Mouse (Mus musculus) cerebellum, postnatal 14 days (tissue): ENCODE measurements around the gene Hfe2.
"Not testable (repeated sequence)": the region's sequence is repeated elsewhere in the genome, so short reads cannot be mapped to it uniquely, and the experiment has no call there.

Experiments used
- DNase-seq, 2 experiments: peaks; one replicate each; pipeline ENCODE4 v3.0.0; 2021; ENCODE audit warnings: mixed read lengths in 2 of 2

Hfe2 gene

DNA sequence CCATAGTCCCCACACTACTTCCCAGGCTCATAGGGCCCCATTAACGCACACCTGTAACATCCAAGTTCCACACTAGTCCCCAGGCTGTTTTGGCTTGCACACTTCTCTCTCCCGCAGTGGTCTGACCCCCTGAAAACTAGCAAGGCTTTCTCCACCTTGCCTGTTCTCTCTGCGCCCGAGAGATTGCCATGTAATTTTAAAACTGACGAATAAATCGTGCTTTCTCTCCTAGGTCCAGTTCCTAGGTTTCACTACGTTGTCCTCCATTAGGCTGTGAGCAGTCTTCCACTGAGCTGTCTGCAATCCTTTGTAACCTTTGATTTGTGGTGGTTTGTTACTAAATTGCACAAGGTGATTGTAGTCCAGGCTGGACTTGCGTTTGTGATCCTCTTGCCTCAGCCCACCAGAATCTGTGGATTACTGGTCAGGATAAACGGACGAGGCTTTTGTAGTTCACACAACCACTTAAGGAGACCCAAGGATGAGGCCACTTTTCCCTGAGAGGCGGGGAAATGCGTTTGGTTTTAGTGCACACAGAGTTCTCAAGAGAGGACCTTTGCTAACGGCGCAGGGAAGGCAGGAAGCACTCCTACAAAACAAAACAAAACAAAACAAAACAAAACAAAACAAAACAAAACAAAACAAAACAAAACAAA is 28.2 kb upstream of the Hfe2 start:
- peak in 1 of 2 experiments; percentile 20 for DNase-seq

DNA sequence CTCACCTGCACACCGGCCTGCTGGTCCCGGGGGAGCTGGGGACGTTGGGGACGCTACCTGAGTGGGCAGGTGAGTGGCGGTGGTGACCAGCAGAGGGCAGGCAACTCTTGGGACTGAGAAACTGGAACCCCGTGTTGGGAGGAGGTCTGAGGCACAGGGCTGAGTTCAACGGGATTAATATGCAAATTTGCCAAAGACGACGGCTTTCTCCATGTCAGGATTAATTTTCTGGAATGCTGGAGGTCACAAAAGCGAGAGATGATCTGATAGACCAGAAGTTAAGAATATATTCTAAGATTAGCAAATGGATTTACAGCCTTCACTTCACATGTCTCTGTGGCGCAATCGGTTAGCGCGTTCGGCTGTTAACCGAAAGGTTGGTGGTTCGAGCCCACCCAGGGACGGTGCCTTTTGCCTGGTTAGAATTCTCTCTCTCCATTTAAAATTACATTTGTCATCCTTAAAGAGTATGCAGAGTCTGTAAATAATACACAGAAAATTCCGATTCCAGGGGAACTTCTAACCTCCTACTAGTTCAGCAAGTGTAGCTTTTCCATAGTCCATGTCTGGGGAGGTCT is 27.4 kb upstream of the Hfe2 start:
- peak; percentile 90 for DNase-seq

DNA sequence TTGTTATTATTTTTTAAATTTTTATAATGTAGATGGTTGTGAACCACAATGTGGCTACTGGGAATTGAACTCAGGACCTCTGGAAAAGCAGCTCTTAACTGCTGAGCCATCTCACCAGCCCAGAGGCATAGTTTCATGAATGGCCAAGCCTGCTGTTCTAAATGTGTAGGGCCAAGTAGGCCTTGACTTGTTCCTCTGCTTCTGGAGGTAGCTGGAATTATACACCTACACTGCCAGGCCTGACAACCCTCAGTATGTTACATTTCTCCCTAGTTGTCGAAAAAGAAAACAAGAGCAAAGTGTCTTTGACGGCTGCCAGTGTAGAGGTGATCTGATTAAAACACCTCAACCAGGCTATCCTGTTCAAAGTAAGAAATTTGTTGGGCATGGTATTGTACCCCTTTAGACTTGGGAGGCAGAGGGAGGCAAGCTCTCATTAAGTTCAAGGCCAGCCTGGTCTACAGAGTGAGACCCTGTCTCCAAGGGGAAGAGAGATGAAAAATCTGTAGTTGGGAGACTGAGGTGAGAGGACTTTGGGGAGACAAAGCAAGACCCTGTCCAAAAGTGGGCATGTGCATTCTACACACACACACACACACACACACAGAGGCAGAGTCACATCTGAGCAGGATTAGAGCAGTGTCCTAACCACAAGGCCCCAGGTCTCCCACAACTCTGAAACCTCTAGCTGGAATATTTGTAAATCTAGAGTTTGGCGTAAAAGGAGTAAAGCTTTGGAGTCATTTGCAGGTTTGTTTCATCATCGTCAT is 26.3 kb upstream of the Hfe2 start:
- no peak for DNase-seq

DNA sequence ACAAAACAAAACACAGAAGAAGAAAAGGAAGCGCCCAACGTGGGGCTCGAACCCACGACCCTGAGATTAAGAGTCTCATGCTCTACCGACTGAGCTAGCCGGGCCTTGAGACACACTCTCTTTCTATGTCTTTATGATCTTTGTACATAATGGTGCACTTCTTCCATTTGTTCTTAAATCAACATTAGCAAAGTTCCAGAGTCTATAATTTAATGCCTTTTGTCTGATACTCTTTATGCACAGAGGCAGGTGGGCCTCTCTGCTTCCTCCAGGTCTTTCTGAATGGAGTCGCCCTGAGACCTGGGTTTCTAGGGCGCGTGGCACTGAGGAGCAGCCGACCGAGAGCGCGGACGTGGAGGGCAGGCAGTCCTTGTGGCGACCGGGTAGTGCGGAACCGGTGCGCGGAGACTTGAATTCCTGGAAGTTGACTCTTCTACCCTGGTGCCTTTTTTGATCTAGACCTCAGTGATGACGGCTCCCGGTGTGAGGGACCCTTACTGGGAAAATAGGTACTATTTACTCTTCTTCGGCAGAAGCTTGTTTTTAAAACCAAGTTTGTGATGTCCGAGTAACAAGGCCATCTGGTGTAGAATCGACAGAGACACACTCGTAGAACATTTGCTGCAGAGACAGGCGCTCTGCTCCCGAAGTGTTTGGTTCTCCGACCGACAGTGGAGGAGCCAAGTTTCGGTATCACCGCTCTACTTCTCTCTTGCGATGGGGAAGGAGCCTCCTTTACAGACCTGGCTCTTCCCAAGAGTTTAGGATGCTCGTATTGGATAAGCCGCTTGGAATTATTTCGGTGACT is 25.3 kb upstream of the Hfe2 start:
- peak; percentile 88 to 89 for DNase-seq

DNA sequence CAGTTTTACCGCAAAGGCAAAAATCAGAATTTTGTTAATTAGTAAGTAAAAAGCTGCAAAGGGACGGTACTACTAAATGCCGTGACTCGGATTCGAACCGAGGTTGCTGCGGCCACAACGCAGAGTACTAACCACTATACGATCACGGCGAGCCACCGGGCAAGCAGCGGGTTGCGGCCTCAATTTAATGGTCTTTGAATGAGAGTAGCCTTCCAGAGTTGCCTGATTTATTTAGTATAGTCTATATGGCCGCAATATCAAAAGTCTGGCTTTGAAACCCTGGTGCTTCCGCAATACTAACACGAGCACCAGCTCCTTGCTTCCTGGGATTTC is 24.7 kb upstream of the Hfe2 start:
- DNase-seq: peak; percentile 96 to 98

DNA sequence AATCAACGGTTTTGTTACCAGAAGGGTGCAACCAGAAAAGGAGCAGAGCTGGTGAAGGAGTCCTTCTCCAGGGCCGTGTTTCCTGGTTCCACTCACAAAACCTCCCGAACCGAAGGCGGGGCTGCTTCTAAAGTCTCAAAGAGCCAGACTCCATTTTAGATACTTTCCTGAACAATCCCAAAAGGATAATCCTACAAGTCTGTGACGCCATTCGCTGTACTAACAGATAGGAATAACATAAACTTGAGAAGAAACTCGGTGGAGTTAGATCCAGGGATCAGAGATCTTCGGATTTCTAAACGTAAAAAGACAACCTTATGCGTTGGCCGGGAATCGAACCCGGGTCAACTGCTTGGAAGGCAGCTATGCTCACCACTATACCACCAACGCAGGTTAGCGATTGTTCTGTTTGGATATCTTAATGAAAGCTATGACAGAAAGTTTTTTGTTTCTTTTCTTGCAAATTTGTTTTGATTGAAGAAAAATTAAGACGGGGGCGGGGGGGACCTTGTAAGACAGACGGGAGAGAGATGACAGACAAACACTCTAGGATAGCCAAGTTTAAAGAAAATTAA is 24.2 kb upstream of the Hfe2 start:
- DNase-seq: peak; percentile 94

DNA sequence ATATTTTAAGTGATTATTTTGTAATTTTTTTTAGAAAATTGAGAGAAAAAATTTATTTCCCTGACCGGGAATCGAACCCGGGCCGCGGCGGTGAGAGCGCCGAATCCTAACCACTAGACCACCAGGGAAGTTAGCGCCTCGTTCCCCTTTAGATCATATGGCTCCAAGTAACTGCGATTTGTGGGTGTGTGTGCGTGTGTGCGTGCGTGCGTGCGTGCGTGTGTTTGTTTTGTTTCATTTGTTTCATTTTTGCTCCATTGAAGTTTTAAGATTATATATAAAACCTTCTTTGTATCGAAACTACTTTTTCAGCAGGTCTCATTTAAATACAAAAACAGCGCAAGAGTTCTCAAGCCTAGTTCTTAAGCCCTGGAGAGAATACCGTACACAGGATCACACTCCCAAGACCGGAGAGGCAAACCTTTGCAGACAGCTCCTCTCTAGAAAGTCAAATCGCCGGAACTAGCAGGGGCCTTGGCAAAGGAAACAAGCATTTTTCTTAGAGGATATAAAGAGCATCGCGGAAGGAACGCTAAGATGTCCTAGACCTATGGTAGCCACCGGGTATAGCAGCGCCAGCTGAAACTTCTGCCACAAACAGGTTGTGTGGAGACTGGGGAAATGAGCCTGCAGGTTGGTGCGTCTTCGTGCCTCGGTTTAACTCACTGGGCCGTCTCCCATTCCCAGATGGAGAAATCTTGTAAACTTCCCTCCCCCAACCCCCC is 23.4 kb upstream of the Hfe2 start:
- peak; percentile 96 for DNase-seq

DNA sequence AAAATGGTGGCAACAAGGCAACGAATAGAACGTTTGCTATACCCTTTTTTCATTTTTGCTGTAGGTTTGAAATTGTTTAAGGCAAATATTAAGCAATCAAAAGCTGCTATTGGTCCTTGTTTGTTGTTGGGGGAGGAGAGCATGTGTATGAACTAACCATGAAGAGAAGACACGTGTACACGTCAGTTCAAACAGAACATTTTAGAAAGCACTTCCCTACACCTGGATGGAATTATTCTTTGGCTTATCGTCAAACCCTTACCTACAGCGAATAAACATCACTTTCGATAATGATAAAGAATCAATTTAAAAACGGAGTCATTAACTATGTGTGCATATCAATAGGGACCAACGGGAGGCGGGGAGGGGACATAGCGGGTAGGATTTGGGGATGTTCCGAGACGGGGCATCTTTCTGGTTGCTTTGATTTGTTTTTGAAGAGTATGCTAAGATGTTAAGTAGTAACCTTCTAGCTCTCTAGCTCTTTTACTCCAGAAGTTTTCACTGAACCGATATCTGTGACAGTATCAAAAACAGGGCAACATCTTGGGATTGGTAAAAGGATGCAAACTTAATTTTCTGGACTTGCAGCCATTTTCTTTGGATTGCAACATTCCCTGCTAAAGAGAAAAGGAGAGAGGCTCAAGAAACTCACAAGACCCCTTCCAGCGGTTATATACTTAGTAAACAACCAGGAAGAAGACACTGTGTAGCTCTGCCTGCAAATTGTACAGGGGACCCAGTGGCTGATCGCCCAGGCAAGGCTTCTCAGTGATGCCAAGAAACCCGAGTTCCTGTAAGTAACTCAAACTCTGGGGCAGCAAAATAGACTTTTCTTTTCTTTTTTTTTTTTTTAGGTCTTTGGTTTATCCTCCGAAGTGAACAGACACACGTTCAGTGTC is 22.5 kb upstream of the Hfe2 start:
- DNase-seq: no peak

DNA sequence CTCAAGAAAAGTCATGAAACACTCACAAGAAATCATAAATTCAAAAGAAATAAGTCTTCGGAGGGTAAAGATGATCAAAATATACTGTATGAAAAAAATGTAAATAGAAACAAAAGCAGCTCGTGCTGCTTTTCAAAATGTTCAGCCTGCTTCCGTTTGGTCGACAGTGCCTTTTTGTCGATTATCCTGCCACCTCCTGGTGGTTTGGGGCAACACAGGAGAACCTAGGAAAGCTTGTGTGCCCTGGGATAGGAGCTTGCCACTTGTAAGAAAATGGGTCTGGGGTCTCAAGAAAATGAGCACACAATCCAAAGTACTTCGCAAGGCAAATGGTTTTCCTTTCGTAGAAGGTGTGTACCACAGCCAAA is 21.9 kb upstream of the Hfe2 start:
- peak; percentile 82 to 83 for DNase-seq

DNA sequence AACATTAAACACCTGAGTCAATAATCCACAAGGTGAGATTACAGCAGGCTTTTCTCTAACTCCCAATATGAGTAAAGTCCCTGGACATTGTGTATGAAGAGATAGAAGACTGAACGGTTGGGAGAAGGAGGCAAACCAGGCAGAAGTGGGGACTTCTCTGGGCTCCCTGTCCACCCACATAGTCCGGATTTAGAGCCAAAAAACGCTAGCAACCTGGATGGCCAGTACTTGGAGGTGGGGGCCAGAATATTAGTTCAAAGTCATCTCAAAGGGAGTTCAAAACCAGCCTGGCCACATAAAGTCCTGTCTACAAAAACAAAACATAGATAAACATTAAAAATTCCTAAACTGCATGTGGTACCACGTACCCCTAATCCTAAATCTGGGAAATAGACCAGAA is 21.0 kb upstream of the Hfe2 start:
- no peak for DNase-seq

DNA sequence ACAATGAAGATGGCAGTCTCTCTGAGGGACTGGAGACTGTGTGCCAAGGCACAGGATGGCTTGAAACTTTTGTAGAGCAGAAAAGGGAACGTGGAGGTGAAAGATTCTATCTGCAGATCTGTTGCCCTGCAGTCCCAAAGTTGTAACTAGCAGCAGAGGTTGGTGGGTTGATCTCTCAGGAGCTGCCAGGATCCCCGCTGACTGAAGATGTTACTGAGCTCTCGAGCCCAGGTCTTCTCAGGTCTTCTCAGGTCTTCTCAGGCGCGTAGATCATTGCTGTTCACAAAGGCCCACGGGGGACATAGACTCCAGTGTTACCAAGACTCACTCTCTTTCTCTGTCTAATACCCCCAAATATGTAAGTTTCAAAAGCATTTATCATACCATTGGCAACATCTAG is 20.0 kb upstream of the Hfe2 start:
- DNase-seq: no peak

DNA sequence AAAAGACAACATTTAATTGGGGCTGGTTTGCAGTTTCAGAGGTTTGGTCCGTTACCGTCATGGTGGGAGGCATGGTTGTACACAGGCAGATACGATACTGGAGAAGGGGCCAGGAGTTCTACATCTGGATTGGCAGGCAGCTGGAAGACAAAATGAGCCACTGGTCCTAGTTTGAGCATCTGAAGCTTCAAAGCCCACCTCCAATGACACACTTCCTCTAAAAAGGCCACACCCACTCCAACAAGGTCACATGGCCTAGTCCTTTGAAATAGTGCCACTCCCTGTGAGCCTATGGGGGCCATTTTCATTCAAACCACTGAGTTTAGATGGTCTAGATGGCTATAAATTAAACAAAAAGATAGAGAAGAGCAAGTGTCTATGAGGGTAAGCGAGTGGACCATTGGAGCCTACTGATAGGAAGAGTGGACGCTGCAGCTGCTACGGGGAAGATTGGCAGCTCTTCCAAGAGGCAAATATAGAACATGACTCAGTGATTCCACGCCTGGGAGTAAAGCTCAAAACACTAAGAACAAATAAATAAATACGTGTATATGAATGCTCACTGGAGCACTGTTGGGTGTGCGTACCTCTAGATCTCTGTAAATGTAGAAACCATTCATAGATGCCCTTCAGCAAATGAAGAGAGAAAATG is 18.4 kb upstream of the Hfe2 start:
- DNase-seq: no peak

DNA sequence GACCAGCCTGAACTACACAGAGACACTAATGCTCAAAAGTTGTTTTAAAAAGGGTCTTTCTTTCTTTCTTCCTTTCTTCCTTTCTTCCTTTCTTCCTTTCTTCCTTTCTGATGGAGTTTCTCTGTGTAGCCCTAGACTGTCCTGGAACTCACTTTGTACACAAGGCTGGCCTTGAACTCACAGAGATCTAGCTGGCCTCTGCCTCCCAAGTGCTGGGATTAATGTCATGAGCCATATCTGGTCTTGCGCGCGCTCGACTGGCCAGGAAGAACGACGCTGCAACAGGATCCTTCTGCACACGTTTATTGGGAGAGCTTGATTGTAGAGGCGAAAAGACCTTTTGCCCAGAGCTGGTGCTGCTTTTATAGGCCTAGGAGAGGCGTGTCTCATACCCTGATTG is 17.0 kb upstream of the Hfe2 start:
- not testable (repeated sequence) for DNase-seq

DNA sequence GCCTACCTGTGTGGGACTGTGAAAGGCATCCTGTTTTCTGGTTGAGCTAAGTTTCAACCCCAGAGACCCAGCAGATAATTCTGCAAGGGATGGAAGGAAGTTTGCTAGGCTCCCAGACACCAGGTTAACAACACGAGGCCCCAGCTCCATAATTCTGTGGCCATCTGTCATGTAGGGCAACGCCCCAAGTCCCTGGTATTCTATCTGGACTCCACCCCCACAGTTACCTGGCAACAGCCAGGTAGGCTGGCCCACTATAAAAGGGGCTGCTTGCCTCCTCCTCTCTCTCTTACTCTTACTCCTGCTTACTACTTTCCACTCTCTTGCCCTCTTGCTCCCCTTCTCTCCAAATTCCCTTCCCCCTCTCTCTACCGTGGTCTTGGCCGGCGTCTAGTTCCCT is 4.8 kb upstream of the Hfe2 start:
- peak in 1 of 2 experiments; percentile 17 for DNase-seq

DNA sequence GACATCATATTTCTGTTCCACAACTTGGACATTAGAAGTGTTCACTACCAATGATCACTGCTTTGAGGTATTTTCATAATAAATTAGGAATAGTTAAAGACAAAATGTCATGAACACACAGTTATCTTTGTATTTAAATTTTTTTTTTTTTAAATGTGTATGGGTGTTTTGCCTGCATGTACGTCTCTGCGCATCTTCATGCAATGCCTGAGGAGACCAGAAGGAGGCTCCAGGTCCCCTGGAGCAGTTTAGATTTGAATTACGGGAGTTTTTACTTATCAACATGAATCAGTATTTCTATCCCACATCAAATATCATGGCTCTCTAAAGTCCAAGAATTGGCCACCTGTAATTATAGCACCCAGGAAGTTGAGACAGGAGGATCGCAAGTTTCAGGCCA is 2.8 kb upstream of the Hfe2 start:
- DNase-seq: peak; percentile 30 to 44

DNA sequence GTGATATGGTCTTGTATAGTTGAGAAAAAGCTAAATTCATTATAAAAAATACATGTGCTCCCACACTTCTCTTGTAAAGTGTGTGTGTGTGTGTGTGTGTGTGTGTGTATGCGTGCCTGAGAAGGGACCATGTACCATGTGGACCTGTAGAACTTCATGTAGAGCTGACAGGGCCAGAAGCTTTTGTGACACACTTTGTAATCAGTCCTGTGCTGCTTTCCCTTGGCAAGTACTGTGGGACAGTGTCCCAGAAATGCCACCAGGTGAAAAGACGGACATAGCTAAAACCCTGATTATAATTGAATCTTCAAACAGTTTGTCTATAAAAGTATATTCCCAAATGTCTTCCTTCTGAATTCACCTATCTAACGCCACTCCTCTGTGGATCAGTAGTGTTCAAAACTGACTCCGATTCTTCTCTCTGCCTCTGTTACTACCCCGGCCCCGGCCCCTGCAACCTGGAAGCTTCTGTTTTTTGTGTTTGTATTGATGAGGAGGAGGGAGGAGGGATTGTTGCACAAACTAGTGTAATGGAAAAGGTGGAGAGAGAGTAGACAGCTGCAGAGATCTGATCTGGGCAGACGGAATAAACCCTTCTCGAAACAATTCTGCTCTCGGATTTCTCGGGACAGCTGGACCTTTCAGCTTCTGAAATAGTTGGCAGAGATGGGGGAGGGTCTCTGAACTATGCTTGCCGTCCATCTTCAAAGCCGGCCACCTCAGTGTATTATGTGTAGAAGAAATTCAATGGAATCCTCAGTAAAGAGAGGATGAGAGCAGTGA is 753 bp upstream of the Hfe2 start:
- no peak for DNase-seq

DNA sequence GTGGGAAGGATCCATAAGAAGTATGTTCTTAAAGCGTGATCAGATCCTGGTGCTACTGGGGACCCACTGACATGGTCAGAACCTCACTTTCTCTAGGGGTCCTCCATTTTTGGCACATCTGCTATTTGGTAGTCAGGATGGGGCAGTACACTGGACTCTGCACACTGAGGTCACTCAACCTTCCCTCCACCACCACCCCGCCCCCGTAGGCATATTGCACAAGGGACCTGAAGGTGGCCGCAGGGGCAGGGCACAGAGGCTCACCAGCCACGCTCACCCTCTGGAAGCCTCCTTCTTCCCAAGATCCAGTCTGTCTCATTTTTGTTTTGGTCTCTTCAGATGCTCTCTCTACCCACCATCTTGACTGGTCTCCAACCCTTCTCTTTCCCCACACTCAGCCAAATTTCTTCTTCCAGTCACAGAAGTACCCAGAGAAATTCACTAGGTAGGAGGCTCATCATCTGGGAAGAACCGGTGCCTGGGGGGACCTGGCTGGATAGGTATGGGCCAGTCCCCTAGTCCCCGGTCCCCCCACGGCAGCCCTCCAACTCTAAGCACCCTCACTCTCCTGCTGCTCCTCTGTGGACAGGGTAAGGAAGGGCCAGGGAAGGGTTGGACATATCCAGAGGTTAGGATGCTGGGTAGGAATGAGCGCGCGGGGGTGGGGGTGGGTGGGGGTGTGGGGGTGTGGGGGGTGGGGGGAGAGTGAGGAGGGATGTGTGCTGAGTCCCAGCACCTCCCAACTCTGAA is 1.2 kb downstream of the Hfe2 start:
- no peak for DNase-seq

DNA sequence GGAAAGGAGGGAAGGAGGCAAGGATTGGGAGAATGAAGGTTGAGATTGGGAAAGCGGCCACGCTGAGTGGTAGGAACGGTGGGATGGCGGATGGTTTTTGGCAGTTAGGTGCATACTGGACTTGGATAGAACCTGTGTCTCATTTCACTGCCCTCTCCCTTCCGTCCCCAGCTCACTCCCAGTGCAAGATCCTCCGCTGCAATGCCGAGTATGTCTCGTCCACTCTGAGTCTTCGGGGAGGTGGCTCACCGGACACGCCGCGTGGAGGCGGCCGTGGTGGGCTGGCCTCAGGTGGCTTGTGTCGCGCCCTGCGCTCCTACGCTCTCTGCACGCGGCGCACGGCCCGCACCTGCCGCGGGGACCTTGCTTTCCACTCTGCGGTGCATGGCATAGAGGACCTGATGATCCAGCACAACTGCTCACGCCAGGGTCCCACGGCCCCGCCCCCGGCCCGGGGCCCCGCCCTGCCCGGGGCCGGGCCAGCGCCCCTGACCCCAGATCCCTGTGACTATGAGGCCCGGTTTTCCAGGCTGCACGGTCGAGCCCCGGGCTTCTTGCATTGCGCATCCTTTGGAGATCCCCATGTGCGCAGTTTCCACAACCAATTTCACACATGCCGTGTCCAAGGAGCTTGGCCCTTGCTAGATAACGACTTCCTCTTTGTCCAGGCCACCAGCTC is 2.0 kb downstream of the Hfe2 start:
- no peak for DNase-seq

DNA sequence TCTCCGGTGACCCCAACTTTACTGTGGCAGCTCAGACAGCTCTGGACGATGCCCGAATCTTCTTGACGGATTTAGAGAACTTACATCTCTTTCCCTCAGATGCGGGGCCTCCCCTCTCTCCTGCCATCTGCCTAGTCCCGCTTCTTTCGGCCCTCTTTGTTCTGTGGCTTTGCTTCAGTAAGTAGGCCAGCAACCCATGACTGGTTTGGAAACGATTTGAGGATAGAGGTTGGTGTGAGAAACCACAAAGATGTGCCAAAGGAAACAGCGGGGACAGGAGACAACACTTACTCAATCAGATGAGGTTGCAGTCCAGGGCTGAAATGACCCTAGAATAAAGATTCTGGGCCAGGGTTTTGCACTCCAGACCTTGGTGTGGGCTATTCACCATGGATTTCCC is 3.5 kb downstream of the Hfe2 start:
- DNase-seq: no peak
